Mouse (Mus musculus): ENCODE measurements at regions not wholly inside any gene's neighbourhood (a gene's known extent, or its start where the extent isn't known, plus 50 kb on each side); places are given as distances from the start of the nearest gene placed in this dataset.

DNA sequence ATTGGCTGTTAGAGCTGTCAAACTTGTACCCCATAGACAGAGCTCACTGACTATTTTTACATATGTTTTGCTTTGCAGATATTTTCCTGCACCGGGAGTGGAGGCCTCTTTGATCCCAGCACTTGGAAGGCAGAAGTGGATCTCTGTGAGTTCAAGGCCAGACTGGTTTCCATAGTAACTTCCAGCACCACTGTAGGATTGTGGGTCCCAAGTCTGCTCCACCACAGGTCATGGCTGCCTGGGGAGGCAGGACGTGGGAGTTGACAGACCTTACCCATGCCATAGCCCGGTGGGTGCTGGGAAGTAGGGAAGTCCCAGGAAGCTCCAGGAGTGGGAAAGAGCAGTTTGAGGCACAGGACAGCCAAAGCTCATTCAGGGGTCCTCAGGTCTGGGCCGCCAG lies 1180.8 kb downstream of the 9330182O14Rik start:
- TF ChIP-seq POLR2A (IDR thresholded peaks at IDR 0.05; ENCODE audit: borderline replicate concordance, extremely low read depth, low read depth, low read length) (no peak), CTCF (IDR thresholded peaks at IDR 0.05; ENCODE audit: insufficient read depth, low read length) (no peak)

All from lung, adult 2 months (tissue).